Mouse (Mus musculus) heart, embryonic 15.5 days (tissue): ENCODE data around the gene Olfr340. TPM values are rescaled to one million over a fixed set of nuclear protein-coding genes. Genes with fewer than 3 reads are reported as not detected.
"Not testable (repeated sequence)": the region's sequence is repeated elsewhere in the genome, so short reads cannot be mapped to it uniquely, and the experiment has no call there.

Source experiments
- ATAC-seq: fragments of 200-750 bp; cut with Nextera tagmentation; replicated peaks from 2 replicates; pipeline ENCODE4 v1.8.0; 2017; ENCODE audit warnings: low read depth, moderate TSS enrichment; ENCODE audit not compliant: insufficient number of reproducible peaks, insufficient read depth, low FRiP score
- H3K27ac ChIP-seq: fragments of 300-500 bp; sonication (generic); 2 replicates; pipeline ENCODE4 v1.5.1; 2015; ENCODE audit warnings: mild to moderate bottlenecking, inconsistent platforms
- H3K27me3 ChIP-seq: fragments of 300-500 bp; sonication (generic); 2 replicates; pipeline ENCODE4 v1.6.1; 2015; ENCODE audit warnings: inconsistent platforms
- H3K36me3 ChIP-seq: fragments of 300-500 bp; sonication (generic); 2 replicates; pipeline ENCODE4 v1.6.1; 2015; ENCODE audit warnings: mild to moderate bottlenecking, inconsistent platforms
- H3K4me1 ChIP-seq: fragments of 300-500 bp; sonication (generic); replicated peaks from 2 replicates; pipeline ENCODE4 v1.6.1; 2015; ENCODE audit warnings: inconsistent platforms
- H3K4me2 ChIP-seq: fragments of 300-500 bp; sonication (generic); 2 replicates; pipeline ENCODE4 v1.6.1; 2015; ENCODE audit warnings: inconsistent platforms, mild to moderate bottlenecking, moderate library complexity
- H3K4me3 ChIP-seq: fragments of 300-500 bp; sonication (generic); 2 replicates; pipeline ENCODE4 v1.5.1; 2015; ENCODE audit warnings: mild to moderate bottlenecking, inconsistent platforms
- H3K9ac ChIP-seq: fragments of 300-500 bp; sonication (generic); 2 replicates; pipeline ENCODE4 v1.6.1; 2015; ENCODE audit warnings: mild to moderate bottlenecking, inconsistent platforms
- H3K9me3 ChIP-seq: fragments of 300-500 bp; sonication (generic); replicated peaks from 2 replicates; pipeline ENCODE4 v1.6.1; 2016; ENCODE audit warnings: inconsistent platforms
- WGBS: fragments of 180-500 bp; shearing (Covaris S2); methylation state at CpG from one replicate; pipeline ENCODE4 v1.1.7; 2015; ENCODE audit warnings: mixed read lengths; 5-methylcytosine and 5-hydroxymethylcytosine counted together
- polyA plus RNA-seq: library from polyadenylated mRNA; unstranded; fragments of >200 nt; fragmentation: Nextera tagmentation; extraction: Ambion mirVana; gene quantifications from 2 replicates; pipeline ENCODE4 v1.2.1, GENCODE M21; 2015

Olfr340 gene
- not detected in 2 replicates for polyA plus RNA-seq

DNA sequence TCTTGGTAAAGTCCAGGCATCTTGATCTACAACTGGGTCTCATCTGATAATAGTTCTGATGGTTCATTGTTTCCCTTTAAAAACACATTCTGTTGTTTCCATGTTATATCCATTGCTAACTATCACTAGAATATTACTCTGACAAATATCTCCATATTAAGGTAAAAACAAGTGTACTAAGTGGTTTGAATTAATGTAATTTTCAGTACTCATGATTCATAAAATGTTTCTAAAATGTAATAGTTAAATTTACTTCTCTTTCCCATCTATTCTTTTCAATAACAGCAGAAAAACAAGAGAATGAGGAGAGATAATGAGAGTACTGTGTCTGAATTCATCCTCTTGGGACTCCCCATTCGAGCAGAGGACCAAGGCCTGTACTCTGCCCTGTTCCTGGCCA is at the start of gene Olfr340:
TSS of gene Olfr340 (plus strand) at position 301 of the 400 bp plus-strand sequence.
- H3K9me3 ChIP-seq: no peaks in the 10 kb centered on the region
- ATAC-seq: no peak
- H3K9ac ChIP-seq: no peak within 1 kb of the TSS
- no peak within 1 kb of the TSS for H3K27ac ChIP-seq
- no peaks in the 10 kb centered on the region for H3K27me3 ChIP-seq
- H3K4me2 ChIP-seq: no peak within 1 kb of the TSS
- no peaks in the 10 kb centered on the region for H3K4me1 ChIP-seq
- 60% methylated on average over 1 of the region's 1 CpGs for WGBS
- H3K4me3 ChIP-seq: no peak within 1 kb of the TSS
- H3K36me3 ChIP-seq: no peaks in the 10 kb centered on the region

GRCm38 (mm10) chr2:36415174-36415573 is 37.2 kb upstream of the Olfr340 start:
- 71% methylated on average over 3 of the region's 3 CpGs for WGBS
- not testable (repeated sequence) for H3K27ac ChIP-seq, H3K4me1 ChIP-seq, H3K27me3 ChIP-seq, H3K9me3 ChIP-seq, H3K36me3 ChIP-seq, H3K9ac ChIP-seq, H3K4me2 ChIP-seq, ATAC-seq, H3K4me3 ChIP-seq

GRCm38 (mm10) chr2:36415591-36415990 is 36.8 kb upstream of the Olfr340 start:
- ATAC-seq, H3K9me3 ChIP-seq, H3K27ac ChIP-seq, H3K27me3 ChIP-seq, H3K4me1 ChIP-seq, H3K9ac ChIP-seq, H3K4me3 ChIP-seq, H3K4me2 ChIP-seq, H3K36me3 ChIP-seq: not testable (repeated sequence)
- WGBS: 83% methylated on average over 7 of the region's 7 CpGs

DNA sequence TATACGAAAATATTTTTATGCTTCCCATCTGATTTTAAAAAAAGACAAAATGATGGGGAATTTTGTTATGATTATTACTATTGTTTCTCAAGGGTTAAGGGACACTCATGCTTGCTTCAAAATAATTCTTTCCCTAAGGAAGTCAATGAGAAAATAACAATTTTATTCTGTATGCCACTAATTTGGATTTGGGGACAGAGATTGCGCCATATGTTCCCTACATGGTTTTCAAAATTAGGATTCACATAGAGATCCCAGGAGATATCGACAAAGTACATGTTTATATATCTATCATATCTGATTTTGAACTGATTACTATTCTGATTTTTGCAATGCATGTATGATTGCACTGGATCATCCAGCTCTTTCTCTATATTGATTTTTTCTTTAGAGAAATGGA is 33.7 kb upstream of the Olfr340 start, which contains the start of gene Olfr339:
TSS of gene Olfr339 (plus strand) at position 301 of the 400 bp plus-strand sequence.
- 76% methylated on average over 3 of the region's 3 CpGs for WGBS

DNA sequence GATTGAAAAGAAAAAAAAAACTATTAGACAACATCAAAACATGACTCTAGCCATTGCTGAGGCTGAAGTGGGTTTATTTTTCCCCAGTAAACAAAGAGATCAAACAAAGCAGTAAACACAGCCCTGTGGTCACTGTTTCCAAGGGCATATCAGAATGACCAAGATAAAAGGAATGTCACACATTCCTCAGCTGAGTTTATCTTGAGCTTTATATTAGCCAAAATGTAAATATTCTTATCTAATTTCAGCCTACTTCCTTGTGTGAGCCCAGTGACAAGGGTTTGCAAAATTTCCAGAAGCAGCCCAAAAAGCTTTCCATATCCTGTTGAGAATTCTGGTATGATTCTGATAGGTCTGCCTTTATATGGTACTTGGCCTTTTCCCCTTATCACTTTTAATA is 21.2 kb downstream of the Olfr340 start:
- Histone ChIP-seq H3K9ac (no peak overlapping the region), H3K4me2 (no peak overlapping the region), H3K36me3 (no peaks in the 10 kb centered on the region), H3K27me3 (no peaks in the 10 kb centered on the region), H3K4me3 (no peak overlapping the region), H3K4me1 (no peaks in the 10 kb centered on the region), H3K27ac (no peak overlapping the region), H3K9me3 (0 out of 2 replicates have a peak, but pooled peaks cover 3% of the 10 kb centered on the region)
- no peak for ATAC-seq

More for the DNA sequence above, 33.7 kb upstream of the Olfr340 start, which contains the start of gene Olfr339:
- no peaks in the 10 kb centered on the region for H3K4me1 ChIP-seq
- no peak within 1 kb of the TSS for H3K9ac ChIP-seq
- no peak within 1 kb of the TSS for H3K4me3 ChIP-seq
- H3K4me2 ChIP-seq: no peak within 1 kb of the TSS
- no peaks in the 10 kb centered on the region for H3K27me3 ChIP-seq
- H3K9me3 ChIP-seq: no peaks in the 10 kb centered on the region
- H3K36me3 ChIP-seq: no peaks in the 10 kb centered on the region
- no peak within 1 kb of the TSS for H3K27ac ChIP-seq
- no peak for ATAC-seq

DNA sequence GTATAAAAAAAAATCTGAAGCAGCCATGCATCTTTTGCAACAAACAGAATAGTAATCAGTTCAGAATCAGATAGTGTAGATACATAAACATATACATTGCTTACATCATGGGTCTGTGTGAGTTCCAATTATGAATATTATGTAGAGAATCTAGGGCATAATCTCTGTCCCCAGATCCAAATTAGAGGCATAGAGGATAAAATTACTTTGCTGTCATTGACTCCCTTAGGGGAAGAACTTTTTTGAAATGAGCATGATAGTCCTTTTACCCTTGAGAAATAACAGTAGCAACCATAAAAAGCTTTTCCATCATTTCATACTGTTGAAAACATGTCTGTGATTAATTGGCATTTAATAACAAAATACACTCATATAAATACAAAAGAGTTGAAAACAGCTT is 30.0 kb downstream of the Olfr340 start, which contains the start of gene Olfr341:
TSS of gene Olfr341 (minus strand) at position 101 of the 400 bp plus-strand sequence.
- Histone ChIP-seq H3K9me3 (no peaks in the 10 kb centered on the region), H3K36me3 (no peaks in the 10 kb centered on the region), H3K9ac (no peak within 1 kb of the TSS), H3K27ac (no peak within 1 kb of the TSS), H3K4me1 (no peaks in the 10 kb centered on the region), H3K4me3 (no peak within 1 kb of the TSS), H3K27me3 (no peaks in the 10 kb centered on the region), H3K4me2 (no peak within 1 kb of the TSS)
- ATAC-seq: no peak

Other genes with a start within 250 kb of the Olfr340 start
- 23.0 and 29.7 TPM in 2 replicates for gene Ptgs1, start 222.2 kb upstream of the Olfr340 start, polyA plus RNA-seq
- 0.03 TPM in 1 of 2 replicates, not detected in the other for gene Olfr338, start 79.1 kb upstream of the Olfr340 start, polyA plus RNA-seq
- gene Olfr339, start 33.6 kb upstream of the Olfr340 start, polyA plus RNA-seq: not detected in 2 replicates
- not detected in 2 replicates for gene Olfr341, start 29.9 kb downstream of the Olfr340 start, polyA plus RNA-seq
- gene Olfr342, start 72.4 kb downstream of the Olfr340 start, polyA plus RNA-seq: not detected in 2 replicates
- not detected in 2 replicates for gene Olfr344, start 114.1 kb downstream of the Olfr340 start, polyA plus RNA-seq
- gene Olfr345, start 187.5 kb downstream of the Olfr340 start, polyA plus RNA-seq: not detected in 2 replicates
- not detected in 2 replicates for gene Olfr346, start 233.2 kb downstream of the Olfr340 start, polyA plus RNA-seq